Mouse (Mus musculus) cortical plate, adult 2 months (tissue): ENCODE measurements around the gene Cntfr.

Experiments used
- CTCF ChIP-seq: fragments of 200-500 bp; IDR thresholded peaks from 2 replicates; pipeline ENCODE4 v1.5.1; 2011; ENCODE audit warnings: mild to moderate bottlenecking, control low read depth, low read length; ENCODE audit not compliant: insufficient read depth; ENCODE audit errors: extremely low read depth
- POLR2A ChIP-seq: fragments of 200-500 bp; IDR thresholded peaks from 2 replicates; pipeline ENCODE4 v1.6.1; 2011; ENCODE audit warnings: mild to moderate bottlenecking, low read length, control low read depth; ENCODE audit not compliant: insufficient read depth; ENCODE audit errors: extremely low read depth

DNA sequence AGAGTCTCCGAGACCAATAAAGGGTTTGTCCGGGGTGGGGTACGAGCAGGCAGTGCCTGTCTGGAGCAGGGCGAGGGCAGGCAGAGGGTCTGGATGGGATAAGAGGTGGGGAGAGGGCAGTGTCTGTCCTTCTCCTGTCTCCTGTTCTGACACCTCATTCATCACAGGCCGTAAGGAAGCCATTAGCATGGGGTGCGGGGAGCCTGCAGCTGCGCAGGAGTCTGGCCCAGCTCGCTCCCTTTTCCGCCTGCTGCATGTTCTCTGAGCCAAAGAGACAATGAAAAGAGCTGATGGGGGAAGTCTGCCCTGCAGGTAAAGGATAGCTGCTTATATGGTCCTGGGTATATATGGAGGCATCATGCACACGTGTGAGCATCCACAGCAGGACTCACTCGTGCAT lies 34.2 kb downstream of the Cntfr start:
- TF ChIP-seq CTCF (no peak), POLR2A (no peak)
